Mouse (Mus musculus): ENCODE data around the gene Mta2. TPM values are rescaled to one million over a fixed set of nuclear protein-coding genes. Genes with fewer than 3 reads are reported as not detected.
"Not testable (repeated sequence)": the region's sequence is repeated elsewhere in the genome, so short reads cannot be mapped to it uniquely, and the experiment has no call there.

Mta2 gene
- total RNA-seq, 2 experiments from 2014 or later = 46.0 to 46.9 TPM

- intact Hi-C loops (cut with DNase I) = no loop called here
- DNase-seq (ENCODE audit: low spot score in 2 of 2) = no peak
Measured at GRCm38 (mm10) chr19:8962256-8962655, 20.6 kb downstream of the Mta2 start.

GRCm38 (mm10) chr19:8965075-8965474, 23.4 kb downstream of the Mta2 start:
- intact Hi-C loops (cut with DNase I) = loop anchor here (5.0 kb wide), 1 partner anchor 128 kb away; the partner anchor contains the start of genes Bscl2 and Gng3
- no peak for DNase-seq (ENCODE audit: low spot score in 2 of 2)

- no peak for DNase-seq (ENCODE audit: low spot score in 2 of 2)
- intact Hi-C loops (cut with DNase I) = loop anchor here (5.0 kb wide), 1 partner anchor 128 kb away; the partner anchor contains the start of genes Bscl2 and Gng3
Measured at GRCm38 (mm10) chr19:8965771-8966170, 24.1 kb downstream of the Mta2 start.

- DNase-seq (ENCODE audit: low spot score in 2 of 2) = no peak
- intact Hi-C loops (cut with DNase I) = loop anchor here (5.0 kb wide), 1 partner anchor 129 kb away; the partner anchor contains the start of genes Bscl2 and Gng3
Measured at GRCm38 (mm10) chr19:8966198-8966589, 24.5 kb downstream of the Mta2 start.

GRCm38 (mm10) chr19:8966590-8967372, 25.1 kb downstream of the Mta2 start, which contains the start of gene Eef1g:
Eef1g (plus strand) TSS chr19:8967041.
- peak; percentile 99 to 100 for DNase-seq (ENCODE audit: low spot score in 2 of 2)
- intact Hi-C loops (cut with DNase I) = loop anchor here (5.0 kb wide), 1 partner anchor 129 kb away; the partner anchor contains the start of genes Bscl2 and Gng3

GRCm38 (mm10) chr19:8967373-8967743, 25.7 kb downstream of the Mta2 start:
- intact Hi-C loops (cut with DNase I) = loop anchor here (5.0 kb wide), 1 partner anchor 130 kb away; the partner anchor contains the start of genes Bscl2 and Gng3
- DNase-seq (ENCODE audit: low spot score in 2 of 2) = no peak

- intact Hi-C loops (cut with DNase I) = loop anchor here (5.0 kb wide), 1 partner anchor 131 kb away; the partner anchor contains the start of genes Bscl2 and Gng3
- no peak for DNase-seq (ENCODE audit: low spot score in 2 of 2)
Measured at GRCm38 (mm10) chr19:8967893-8968292, 26.2 kb downstream of the Mta2 start.

GRCm38 (mm10) chr19:8972491-8972890, 30.8 kb downstream of the Mta2 start:
- DNase-seq (ENCODE audit: low spot score in 2 of 2); intact Hi-C loops (cut with DNase I): not testable (repeated sequence)

- intact Hi-C loops (cut with DNase I) = loop anchor here (5.0 kb wide), 2 partner anchors 108 to 138 kb away; no protein-coding TSS in a partner anchor
- DNase-seq (ENCODE audit: low spot score in 2 of 2) = no peak
Measured at GRCm38 (mm10) chr19:8974638-8975037, 33.0 kb downstream of the Mta2 start.

GRCm38 (mm10) chr19:8975491-8975890, 33.8 kb downstream of the Mta2 start:
- intact Hi-C loops (cut with DNase I) = loop anchor here (5.0 kb wide), 2 partner anchors 107 to 137 kb away; no protein-coding TSS in a partner anchor
- no peak for DNase-seq (ENCODE audit: low spot score in 2 of 2)

- no peak for DNase-seq (ENCODE audit: low spot score in 2 of 2)
- intact Hi-C loops (cut with DNase I) = loop anchor here (5.0 kb wide), 2 partner anchors 106 to 136 kb away; no protein-coding TSS in a partner anchor
Measured at GRCm38 (mm10) chr19:8976535-8976934, 34.9 kb downstream of the Mta2 start.

- DNase-seq (ENCODE audit: low spot score in 2 of 2) = no peak
- intact Hi-C loops (cut with DNase I) = no loop called here
Measured at GRCm38 (mm10) chr19:8980771-8981170, 39.1 kb downstream of the Mta2 start.

- DNase-seq (ENCODE audit: low spot score in 2 of 2) = no peak
- intact Hi-C loops (cut with DNase I) = no loop called here
Measured at GRCm38 (mm10) chr19:8981450-8982168, 39.9 kb downstream of the Mta2 start.

- no peak for DNase-seq (ENCODE audit: low spot score in 2 of 2)
- intact Hi-C loops (cut with DNase I) = no loop called here
Measured at GRCm38 (mm10) chr19:8982303-8983149, 40.9 kb downstream of the Mta2 start.

- no peak for DNase-seq (ENCODE audit: low spot score in 2 of 2)
- intact Hi-C loops (cut with DNase I) = no loop called here
Measured at GRCm38 (mm10) chr19:8983150-8983650, 41.5 kb downstream of the Mta2 start.

- peak; percentile 42 to 45 for DNase-seq (ENCODE audit: low spot score in 2 of 2)
- intact Hi-C loops (cut with DNase I) = no loop called here
Measured at GRCm38 (mm10) chr19:8984255-8984868, 42.7 kb downstream of the Mta2 start.

- DNase-seq (ENCODE audit: low spot score in 2 of 2) = no peak
- intact Hi-C loops (cut with DNase I) = no loop called here
Measured at GRCm38 (mm10) chr19:8985891-8986290, 44.2 kb downstream of the Mta2 start.

GRCm38 (mm10) chr19:8987816-8988215, 46.1 kb downstream of the Mta2 start:
- no peak for DNase-seq (ENCODE audit: low spot score in 2 of 2)
- intact Hi-C loops (cut with DNase I) = no loop called here

All from left cerebral cortex, postnatal 25 days (tissue).